Mouse (Mus musculus): Measurements from ENCODE around the gene Ankrd63. TPM values are rescaled to one million over a fixed set of nuclear protein-coding genes. Genes with fewer than 3 reads are reported as not detected.

The Ankrd63 gene
- total and polyA plus RNA-seq, 2 experiments from 2014 or later = 0.62 to 1.1 TPM

DNA sequence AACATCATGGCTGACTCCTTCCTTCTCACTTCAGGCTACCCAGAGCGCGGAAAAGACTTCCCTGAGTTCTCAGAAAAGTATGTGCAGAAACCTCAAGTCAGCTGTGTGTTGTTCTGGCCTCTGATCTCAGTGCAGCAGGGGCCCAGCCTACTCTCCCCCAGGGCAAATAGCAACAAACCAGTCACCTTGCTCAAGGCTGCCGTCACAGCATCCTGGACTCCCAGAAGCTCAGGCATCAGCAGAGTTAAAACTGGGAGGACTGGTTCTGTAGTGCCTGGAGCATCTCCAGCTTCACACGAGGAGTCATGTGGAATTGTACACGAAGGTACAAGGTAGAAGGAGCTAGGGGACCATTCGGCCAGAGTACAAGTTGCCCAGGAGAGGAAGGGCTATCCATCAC is 34.5 kb downstream of the Ankrd63 start:
- no peak for TF ChIP-seq CTCF (IDR thresholded peaks at IDR 0.05; ENCODE audit: low read depth)
- Histone ChIP-seq H3K9ac (no peak overlapping the region), H3K27ac (ENCODE audit: low read depth, low read length) (no peak overlapping the region), H3K4me1 (ENCODE audit: insufficient read depth) (peaks cover 10% of the 10 kb centered on the region), H3K9me3 (ENCODE audit: low read length) (no peaks in the 10 kb centered on the region), H3K4me3 (ENCODE audit: low read depth, low read length) (no peak overlapping the region), H3K36me3 (ENCODE audit: insufficient read depth) (no peaks in the 10 kb centered on the region), H3K4me2 (ENCODE audit: low read depth) (no peak overlapping the region), H3K27me3 (ENCODE audit: insufficient read depth, low read length) (no peaks in the 10 kb centered on the region)
- whole genome bisulfite sequencing = 71% methylated on average over 6 of the region's 6 CpGs
- DNase-seq = no peak
- ATAC-seq = no peak

DNA sequence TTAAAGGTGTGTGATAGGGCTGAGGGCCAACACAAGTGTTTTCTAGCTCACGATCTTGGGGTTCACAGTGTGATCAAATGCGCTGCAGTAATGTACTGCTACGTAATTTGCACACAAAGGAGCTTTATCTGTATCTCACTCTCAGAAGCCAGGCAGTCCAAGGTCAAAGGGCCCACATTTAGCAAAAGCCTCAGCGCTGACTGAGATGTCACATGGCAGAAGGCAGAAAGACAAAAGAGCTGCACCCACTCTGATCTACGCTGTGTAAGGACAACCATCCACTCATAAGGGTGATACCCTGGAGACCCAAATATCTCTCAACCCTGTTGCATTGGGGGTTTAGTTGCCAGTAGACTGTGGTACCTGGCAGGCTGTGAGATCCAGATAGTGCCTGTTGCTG is 36.6 kb downstream of the Ankrd63 start:
- no peak for DNase-seq
- no peak overlapping the region for H3K4me3 ChIP-seq (ENCODE audit: low read depth, low read length)
- H3K9ac ChIP-seq = no peak overlapping the region
- TF ChIP-seq CTCF (IDR thresholded peaks at IDR 0.05; ENCODE audit: low read depth) = no peak
- no peaks in the 10 kb centered on the region for H3K9me3 ChIP-seq (ENCODE audit: low read length)
- peaks cover 19% of the 10 kb centered on the region for H3K4me1 ChIP-seq (ENCODE audit: insufficient read depth)
- no peak overlapping the region for H3K4me2 ChIP-seq (ENCODE audit: low read depth)
- H3K27ac ChIP-seq (ENCODE audit: low read depth, low read length) = no peak overlapping the region
- 67% methylated on average over 5 of the region's 5 CpGs for WGBS
- ATAC-seq = no peak
- H3K27me3 ChIP-seq (ENCODE audit: insufficient read depth, low read length) = no peaks in the 10 kb centered on the region
- H3K36me3 ChIP-seq (ENCODE audit: insufficient read depth) = no peaks in the 10 kb centered on the region

DNA sequence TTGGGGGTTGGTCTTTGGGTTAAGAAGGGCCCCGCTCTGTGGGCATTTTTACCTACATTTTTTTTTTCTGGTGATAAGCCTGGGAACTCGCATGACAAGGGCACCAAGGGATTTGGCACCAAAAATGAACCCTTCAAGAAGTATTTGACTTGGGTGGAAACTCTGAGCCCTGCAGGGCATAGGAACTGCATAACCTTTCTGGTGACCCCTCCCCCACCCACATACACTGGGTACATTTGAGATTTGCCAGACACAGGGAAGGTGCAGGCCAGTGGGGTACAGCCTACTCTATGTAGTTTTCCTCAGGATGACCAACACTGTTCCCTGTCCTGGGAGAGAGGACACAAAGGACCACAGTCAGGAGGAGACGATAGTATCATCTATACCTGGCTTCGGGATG is 38.1 kb downstream of the Ankrd63 start:
- H3K4me3 ChIP-seq (ENCODE audit: low read depth, low read length) = no peak overlapping the region
- no peaks in the 10 kb centered on the region for H3K9me3 ChIP-seq (ENCODE audit: low read length)
- ATAC-seq (no peak), DNase-seq (no peak)
- no peaks in the 10 kb centered on the region for H3K27me3 ChIP-seq (ENCODE audit: insufficient read depth, low read length)
- WGBS = 87% methylated on average over 4 of the region's 4 CpGs
- H3K4me1 ChIP-seq (ENCODE audit: insufficient read depth) = peaks cover 19% of the 10 kb centered on the region
- H3K27ac ChIP-seq (ENCODE audit: low read depth, low read length) = no peak overlapping the region
- H3K9ac ChIP-seq = no peak overlapping the region
- peak overlapping the region; percentile 69 for H3K4me2 ChIP-seq (ENCODE audit: low read depth)
- TF ChIP-seq CTCF (IDR thresholded peaks at IDR 0.05; ENCODE audit: low read depth) = no peak
- H3K36me3 ChIP-seq (ENCODE audit: insufficient read depth) = no peaks in the 10 kb centered on the region

DNA sequence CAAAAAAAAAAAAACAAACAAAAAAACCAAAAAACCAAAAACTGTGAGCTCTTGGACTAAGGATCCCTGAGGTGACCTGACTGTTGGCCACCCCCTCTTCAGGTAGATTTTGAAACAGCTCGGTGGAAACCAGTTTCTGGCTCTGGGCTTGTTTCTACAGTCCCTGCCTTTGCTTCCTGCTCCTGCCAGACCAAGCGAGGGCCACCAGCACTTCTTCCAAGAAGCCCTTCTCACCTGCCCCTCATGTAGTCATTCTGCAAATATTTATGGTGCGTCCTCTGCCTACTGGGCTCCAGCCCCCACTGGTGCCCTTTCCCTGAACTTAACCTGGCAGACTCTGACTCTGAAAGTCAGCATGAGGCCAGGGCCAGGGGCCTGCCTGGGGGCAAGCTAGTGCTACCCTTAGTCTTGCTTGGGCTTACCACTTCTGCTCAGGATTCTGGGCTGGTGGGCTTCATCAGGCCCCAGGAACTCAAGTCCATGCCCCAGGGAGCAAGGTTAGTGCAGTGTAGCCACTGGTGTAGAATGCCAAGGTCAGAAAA is 38.7 kb downstream of the Ankrd63 start:
- no peak for TF ChIP-seq CTCF (IDR thresholded peaks at IDR 0.05; ENCODE audit: low read depth)
- Histone ChIP-seq H3K27ac (ENCODE audit: low read depth, low read length) (no peak overlapping the region), H3K9ac (no peak overlapping the region; the same call in 1 of the 2 replicates), H3K4me2 (ENCODE audit: low read depth) (peak overlapping the region; percentile 69), H3K36me3 (ENCODE audit: insufficient read depth) (no peaks in the 10 kb centered on the region), H3K4me1 (ENCODE audit: insufficient read depth) (peaks cover 20% of the 10 kb centered on the region), H3K27me3 (ENCODE audit: insufficient read depth, low read length) (no peaks in the 10 kb centered on the region), H3K4me3 (ENCODE audit: low read depth, low read length) (no peak overlapping the region; the same call in 1 of the 2 replicates), H3K9me3 (ENCODE audit: low read length) (no peaks in the 10 kb centered on the region)
- 88% methylated on average over 3 of the region's 3 CpGs for WGBS
- DNase-seq (no peak), ATAC-seq (no peak)

DNA sequence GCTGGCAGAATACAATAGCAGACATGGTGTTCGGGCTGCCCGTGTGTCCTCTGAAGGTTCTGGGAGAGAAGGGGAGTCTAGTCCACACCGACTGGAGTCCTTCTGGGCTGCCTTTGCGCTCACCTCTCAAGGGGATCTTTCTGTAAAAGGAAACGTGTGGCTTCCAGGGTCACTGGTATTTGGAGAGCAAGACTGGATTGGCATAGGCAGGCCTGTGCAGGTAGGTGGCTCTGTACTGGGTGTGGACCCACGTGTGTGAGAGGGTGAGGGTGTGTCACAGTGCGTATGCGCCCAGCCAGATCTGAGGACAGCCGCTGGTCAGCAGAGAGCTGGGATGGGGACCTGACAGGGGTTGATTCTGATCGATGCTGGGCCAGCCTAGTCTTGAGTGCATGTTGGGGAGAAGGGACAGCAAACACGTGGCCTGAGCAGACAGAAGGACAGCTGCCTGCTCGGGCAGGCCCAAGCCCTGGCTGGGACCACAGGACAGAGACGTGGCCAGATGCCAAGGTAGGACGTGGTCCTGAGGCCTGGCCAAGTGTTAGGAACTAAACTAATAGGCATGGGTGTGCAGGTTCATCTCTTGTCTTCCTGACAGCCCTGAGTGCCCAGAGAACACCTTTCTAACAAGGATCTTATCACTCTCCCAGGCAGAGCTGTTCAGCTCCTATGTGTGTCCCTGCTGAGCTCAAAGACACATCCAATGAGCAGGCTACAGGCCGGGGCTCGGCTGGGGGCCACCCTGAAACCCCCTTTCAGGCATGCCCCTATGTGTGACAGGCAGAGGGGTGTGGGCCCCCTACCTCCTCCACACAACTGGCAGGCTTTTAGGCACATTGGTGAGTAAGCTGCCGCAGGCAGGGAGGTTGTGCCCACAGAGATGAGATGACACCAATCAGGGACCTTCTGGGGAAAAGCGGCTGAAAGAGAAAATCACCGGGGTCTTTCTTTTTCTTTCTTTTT is 39.7 kb downstream of the Ankrd63 start:
- peaks cover 27% of the 10 kb centered on the region for H3K4me1 ChIP-seq (ENCODE audit: insufficient read depth)
- peak overlapping the region; percentile 74 for H3K27ac ChIP-seq (ENCODE audit: low read depth, low read length)
- H3K36me3 ChIP-seq (ENCODE audit: insufficient read depth) = no peaks in the 10 kb centered on the region
- peak overlapping the region; percentile 58 for H3K4me3 ChIP-seq (ENCODE audit: low read depth, low read length)
- TF ChIP-seq CTCF (IDR thresholded peaks at IDR 0.05; ENCODE audit: low read depth) = no peak; the same call in 1 of the 2 replicates
- DNase-seq = peak; percentile 46
- H3K27me3 ChIP-seq (ENCODE audit: insufficient read depth, low read length) = no peaks in the 10 kb centered on the region
- ATAC-seq = peak; percentile 21
- peak overlapping the region; percentile 68 for H3K9ac ChIP-seq
- no peaks in the 10 kb centered on the region for H3K9me3 ChIP-seq (ENCODE audit: low read length)
- peak overlapping the region; percentile 69 for H3K4me2 ChIP-seq (ENCODE audit: low read depth)
- WGBS = 42% methylated on average over 19 of the region's 19 CpGs

DNA sequence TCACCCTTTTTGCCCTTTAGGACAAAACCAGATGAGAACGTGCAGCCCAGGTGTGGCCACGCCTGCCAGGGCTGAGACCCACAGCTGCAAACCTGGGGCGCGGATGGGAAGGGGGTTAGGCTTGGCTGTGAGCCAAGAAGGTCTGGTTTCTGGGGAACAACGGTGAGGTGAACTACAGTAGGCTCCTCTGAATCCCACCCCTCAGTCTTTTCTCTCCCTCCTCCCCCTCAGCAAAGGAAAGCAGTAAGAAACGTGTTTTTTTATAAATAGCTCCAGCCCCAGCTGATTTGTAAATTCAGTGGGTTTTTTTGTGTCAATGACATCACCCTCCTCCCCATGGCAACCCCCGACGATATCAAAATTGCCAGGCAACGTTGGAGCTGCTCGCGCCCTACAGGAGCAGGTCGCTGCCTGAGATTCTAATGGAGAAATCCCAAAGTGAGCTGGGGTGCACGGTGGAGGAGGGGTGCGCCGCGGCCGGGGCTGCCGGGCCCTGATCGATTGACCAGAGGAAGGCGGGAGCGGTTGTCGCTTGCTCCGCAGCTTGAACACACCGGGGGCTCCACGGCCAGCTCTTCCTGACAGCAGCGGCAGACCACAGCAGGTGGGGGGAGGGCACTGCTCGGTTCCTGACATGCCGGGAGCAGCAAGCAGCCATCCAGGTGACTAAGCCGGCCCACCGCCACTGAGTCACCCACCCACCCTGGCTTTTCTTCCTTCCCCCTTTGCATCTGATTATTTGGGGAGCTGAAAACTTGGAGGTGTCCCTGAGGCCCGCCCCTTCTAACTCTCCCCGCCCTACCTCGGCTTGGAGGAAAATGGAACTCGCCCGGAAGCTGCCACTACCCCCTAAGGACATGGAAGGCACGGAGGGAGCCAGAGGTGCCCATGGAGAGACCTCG is 40.6 kb downstream of the Ankrd63 start, which contains the start of gene Pak6:
Gene Pak6 (plus strand): TSS at position 402 of the 902 bp plus-strand sequence.
- 1% methylated on average over 37 of the region's 37 CpGs for WGBS
- Histone ChIP-seq H3K9me3 (ENCODE audit: low read length) (no peaks in the 10 kb centered on the region), H3K9ac (peak within 1 kb of the TSS; percentile 68), H3K27ac (ENCODE audit: low read depth, low read length) (peak within 1 kb of the TSS; percentile 74), H3K27me3 (ENCODE audit: insufficient read depth, low read length) (no peaks in the 10 kb centered on the region), H3K4me1 (ENCODE audit: insufficient read depth) (peaks cover 27% of the 10 kb centered on the region), H3K4me3 (ENCODE audit: low read depth, low read length) (peak within 1 kb of the TSS; percentile 58), H3K4me2 (ENCODE audit: low read depth) (peak within 1 kb of the TSS; percentile 69), H3K36me3 (ENCODE audit: insufficient read depth) (no peaks in the 10 kb centered on the region)
- DNase-seq (peak; percentile 88), ATAC-seq (peak; percentile 88)
- TF ChIP-seq CTCF (IDR thresholded peaks at IDR 0.05; ENCODE audit: low read depth) = no peak
